Mouse (Mus musculus) heart, postnatal 10 days (tissue): Measurements from ENCODE around the gene Rbm14. TPM values are rescaled to one million over a fixed set of nuclear protein-coding genes. Genes with fewer than 3 reads are reported as not detected.

Experiments
- DNase-seq, 2 experiments: peaks; one replicate each; pipeline ENCODE4 v3.0.0; 2021
- intact Hi-C: fragments of 180-260 bp; cut with DNase I; formaldehyde crosslinking; loops from one replicate; pipeline ENCODE4 v1.15.1; 2025
- total RNA-seq, 2 experiments: library from RNA; stranded (reverse); gene quantifications; 2 replicates each; pipeline ENCODE4 v1.2.3; 2021

Gene Rbm14
- total RNA-seq: 10 to 100 TPM; 33.8 to 34.6 TPM

- DNase-seq: peak; percentile 99
- intact Hi-C loops: loop anchor here (1.0 kb wide), 1 partner anchor 19 kb away; no protein-coding TSS in a partner anchor
These were observed at the start of gene Rbm14, which contains the start of gene Gm21992 for GRCm38 (mm10) chr19:4811063-4811908. TSS of gene Rbm14 (minus strand) at chr19:4811634. TSS of gene Gm21992 (minus strand) at chr19:4811612.

GRCm38 (mm10) chr19:4859081-4859480 is 47.6 kb upstream of the Rbm14 start:
- intact Hi-C loops: no loop called here
- no peak for DNase-seq

DNA sequence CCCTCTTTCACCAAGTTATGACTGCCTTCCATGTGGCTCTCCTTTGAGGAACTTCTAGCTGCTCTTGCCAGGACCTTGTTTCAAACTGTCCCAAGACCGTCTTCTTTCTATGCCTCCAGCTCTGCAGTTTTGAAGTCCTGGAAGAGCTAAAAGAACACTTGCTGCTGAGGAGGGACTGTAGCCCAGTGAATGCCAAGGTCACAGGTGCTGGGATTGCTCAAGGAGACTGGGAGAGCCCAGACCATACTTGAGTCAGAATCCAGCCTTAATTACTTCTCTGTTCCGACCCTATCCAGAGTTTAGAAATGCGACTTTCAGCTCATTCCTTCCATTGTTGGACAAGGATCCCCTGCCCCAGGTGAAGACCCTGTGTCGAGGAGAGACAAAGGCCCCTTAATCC is 44.5 kb upstream of the Rbm14 start:
- no peak for DNase-seq
- intact Hi-C loops: no loop called here

DNA sequence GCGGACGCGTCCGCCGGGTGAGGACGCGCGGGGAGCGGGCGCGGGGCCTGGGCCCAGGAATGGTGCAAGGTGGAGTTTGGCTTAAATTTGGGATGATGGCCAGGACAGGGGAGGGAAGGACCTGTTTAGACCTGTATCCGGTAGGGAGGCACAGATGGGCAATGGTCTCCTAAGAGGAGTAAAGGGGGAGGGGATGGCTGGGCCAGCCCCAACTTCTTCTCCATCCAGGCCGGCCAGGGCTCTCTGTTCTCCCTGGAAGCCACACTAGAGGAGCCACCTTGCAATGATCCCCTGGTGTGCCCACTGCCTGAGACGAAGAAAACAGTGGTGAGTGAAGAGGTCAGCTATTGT is 44.0 kb upstream of the Rbm14 start:
- no peak for DNase-seq
- intact Hi-C loops: no loop called here

DNA sequence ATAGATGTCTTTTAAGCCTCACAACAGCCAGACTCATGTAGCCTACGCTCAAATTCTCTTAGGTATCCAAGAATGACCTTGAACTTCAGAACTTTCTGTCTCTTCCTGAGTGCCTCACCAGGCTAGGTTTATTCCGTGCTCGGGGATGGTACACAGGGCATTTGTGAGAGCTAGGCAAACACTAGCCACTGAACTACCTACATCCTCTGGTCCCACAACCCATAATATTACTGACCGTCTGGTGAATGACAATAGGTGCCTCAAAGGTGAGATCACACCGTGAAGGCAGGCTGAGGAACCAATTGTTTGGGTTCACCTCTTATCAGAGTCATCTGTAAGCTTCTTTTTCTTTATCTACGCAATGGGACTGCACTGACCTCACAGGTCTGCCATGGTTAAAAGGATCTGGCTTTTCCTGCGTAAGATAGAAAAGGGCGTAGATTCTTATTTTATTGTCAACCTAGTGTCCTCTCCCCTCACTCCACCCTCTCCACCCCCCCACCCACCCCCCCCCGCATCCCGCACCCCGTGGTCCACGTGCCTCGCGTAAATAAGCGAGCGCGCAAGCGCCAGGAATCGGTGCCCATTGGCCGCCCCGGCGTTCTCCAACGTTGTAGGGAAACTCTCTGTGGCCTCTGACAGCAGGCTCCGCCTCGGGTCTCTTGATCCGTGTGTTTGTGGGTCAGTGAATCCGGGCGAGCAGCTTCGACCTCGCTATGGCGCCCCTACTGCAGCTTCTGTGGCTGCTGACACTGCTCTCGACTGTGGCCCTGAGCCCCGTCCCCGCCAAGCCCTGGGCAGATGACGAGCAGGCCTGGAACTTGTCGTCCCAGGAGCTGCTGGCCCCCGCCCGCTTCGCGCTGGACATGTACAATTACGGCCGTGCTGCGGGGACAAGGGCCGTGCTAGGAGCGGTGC is 43.4 kb upstream of the Rbm14 start, which contains the start of gene Ctsf:
TSS of gene Ctsf (plus strand) at position 579 of the 918 bp plus-strand sequence.
- intact Hi-C loops: no loop called here
- peak; percentile 90 to 93 for DNase-seq

GRCm38 (mm10) chr19:4850281-4850680 is 38.8 kb upstream of the Rbm14 start:
- intact Hi-C loops: no loop called here
- no peak for DNase-seq

GRCm38 (mm10) chr19:4849800-4850199 is 38.4 kb upstream of the Rbm14 start:
- DNase-seq: no peak
- intact Hi-C loops: no loop called here

- peak; percentile 42 to 49 for DNase-seq
- intact Hi-C loops: loop anchor here (1.0 kb wide), 1 partner anchor 92 kb away; no protein-coding TSS in a partner anchor
These were observed 36.1 kb upstream of the Rbm14 start for GRCm38 (mm10) chr19:4847490-4847889.

- intact Hi-C loops: no loop called here
- DNase-seq: no peak
These were observed 34.4 kb upstream of the Rbm14 start for GRCm38 (mm10) chr19:4845846-4846245.

- intact Hi-C loops: no loop called here
- DNase-seq: no peak
These were observed 31.2 kb upstream of the Rbm14 start for GRCm38 (mm10) chr19:4842611-4843010.

GRCm38 (mm10) chr19:4840848-4841247 is 29.4 kb upstream of the Rbm14 start:
- intact Hi-C loops: no loop called here
- DNase-seq: no peak

DNA sequence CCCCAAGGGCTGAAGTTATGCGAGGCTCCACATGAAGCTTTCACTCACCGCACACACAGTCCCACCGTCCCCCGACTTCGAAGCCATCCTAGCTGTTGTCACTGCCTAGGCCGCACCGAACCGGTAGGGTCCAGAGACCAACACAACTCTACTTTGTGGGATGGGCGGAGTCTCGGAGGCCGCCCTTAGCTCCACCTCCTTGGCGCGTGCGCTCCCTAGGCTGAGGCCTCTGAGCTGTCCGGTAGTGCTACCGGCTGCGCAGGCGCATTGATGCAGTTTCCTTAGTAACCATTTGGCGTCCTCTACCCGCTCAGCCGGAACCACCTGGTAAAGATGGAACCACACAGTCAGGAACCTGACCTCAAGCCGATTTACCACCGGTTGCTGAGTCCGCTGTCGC is 27.7 kb upstream of the Rbm14 start, which contains the start of the genes Ccs and Ccdc87:
TSS of gene Ccs (minus strand) at position 184 of the 400 bp plus-strand sequence.
TSS of gene Ccdc87 (plus strand) at position 218 of the 400 bp plus-strand sequence.
- peak; percentile 98 for DNase-seq
- intact Hi-C loops: loop anchor here (5.0 to 10.0 kb wide), 2 partner anchors 212 to 334 kb away; partner anchors contain the start of gene Rce1

GRCm38 (mm10) chr19:4838526-4839140 is 27.2 kb upstream of the Rbm14 start:
- DNase-seq: peak in 1 of 2 experiments; percentile 19
- intact Hi-C loops: loop anchor here (5.0 to 10.0 kb wide), 2 partner anchors 211 to 334 kb away; partner anchors contain the start of gene Rce1

DNA sequence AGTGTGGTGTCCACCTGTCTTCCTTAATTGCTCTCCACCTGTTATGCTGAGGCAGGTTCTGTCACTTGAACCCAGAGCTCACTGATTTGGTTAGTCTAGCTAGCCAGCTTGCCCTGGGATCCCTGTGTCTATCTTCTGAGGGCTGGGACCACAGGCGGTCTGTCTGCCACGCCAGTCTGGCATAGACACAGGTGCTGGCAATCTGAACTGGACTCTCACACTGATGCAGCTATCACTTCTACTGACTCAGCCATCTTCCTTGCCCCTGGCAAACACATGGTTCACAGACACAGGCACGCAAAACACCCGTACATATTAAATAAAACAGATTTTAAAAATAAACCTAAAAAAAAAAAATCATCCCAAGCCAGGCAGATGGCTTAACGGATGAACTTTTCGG is 25.6 kb upstream of the Rbm14 start:
- no peak for DNase-seq
- intact Hi-C loops: loop anchor here (5.0 to 10.0 kb wide), 2 partner anchors 210 to 332 kb away; partner anchors contain the start of gene Rce1

DNA sequence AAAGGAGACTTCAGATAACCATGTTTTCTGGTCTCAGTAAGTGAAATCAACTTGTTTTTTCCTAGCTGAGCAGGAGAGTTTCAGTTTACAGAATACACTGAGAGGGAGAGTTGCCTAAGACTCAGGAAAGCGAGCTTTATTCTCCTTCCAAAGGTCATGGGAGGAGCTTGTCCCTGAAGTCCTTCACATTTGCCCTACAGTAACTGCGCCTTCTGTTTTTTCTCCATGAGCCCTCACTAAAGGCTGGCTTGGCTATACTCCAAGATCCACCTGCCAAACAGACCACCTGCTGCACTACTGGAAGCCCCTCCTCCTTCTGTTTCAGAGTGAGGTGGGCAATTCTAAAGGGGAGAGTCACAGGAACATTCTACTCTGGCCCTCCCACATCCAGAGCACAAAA is 24.7 kb upstream of the Rbm14 start:
- DNase-seq: no peak
- intact Hi-C loops: loop anchor here (5.0 to 10.0 kb wide), 2 partner anchors 209 to 331 kb away; partner anchors contain the start of gene Rce1

- DNase-seq: no peak
- intact Hi-C loops: loop anchor here (10.0 kb wide), 1 partner anchor 329 kb away; no protein-coding TSS in a partner anchor
These were observed 22.5 kb upstream of the Rbm14 start for GRCm38 (mm10) chr19:4833977-4834376.

GRCm38 (mm10) chr19:4829156-4829555 is 17.7 kb upstream of the Rbm14 start:
- DNase-seq: peak; percentile 87
- intact Hi-C loops: no loop called here

- no peak for DNase-seq
- intact Hi-C loops: no loop called here
These were observed 17.1 kb upstream of the Rbm14 start for GRCm38 (mm10) chr19:4828444-4829114.

- peak; percentile 84 to 89 for DNase-seq
- intact Hi-C loops: no loop called here
These were observed 9.4 kb upstream of the Rbm14 start for GRCm38 (mm10) chr19:4820678-4821303.
